Mouse (Mus musculus) erythroid progenitor cell, adult 5-6 weeks (primary cell): ENCODE data around the gene Klhl11. TPM values are rescaled to one million over a fixed set of nuclear protein-coding genes. Genes with fewer than 3 reads are reported as not detected.

Source experiments
- ATAC-seq: replicated peaks from 2 replicates; pipeline ENCODE4 v1.8.0; 2016; ENCODE audit warnings: moderate number of reproducible peaks, mild to moderate bottlenecking, moderate TSS enrichment, inconsistent platforms; ENCODE audit not compliant: poor library complexity, low FRiP score, severe bottlenecking
- total RNA-seq, 2 experiments: library from RNA; stranded (forward) in 1 of 2; stranded (reverse) in 1 of 2; fragments of 150-400 nt in 1 of 2; fragments of 186-747, 209-891 nt in 1 of 2; gene quantifications; 2 replicates each; pipeline versions ENCODE4 v1.2.3 to v1.2.4; 2015 to 2017; ENCODE audit warnings: low replicate concordance in 2 of 2

The Klhl11 gene
- total RNA-seq, 2 experiments from 2014 or later = 2.5 to 15.7 TPM

GRCm38 (mm10) chr11:100472935-100473295 lies 374 bp upstream of the Klhl11 start:
- ATAC-seq = peak; percentile 62

DNA sequence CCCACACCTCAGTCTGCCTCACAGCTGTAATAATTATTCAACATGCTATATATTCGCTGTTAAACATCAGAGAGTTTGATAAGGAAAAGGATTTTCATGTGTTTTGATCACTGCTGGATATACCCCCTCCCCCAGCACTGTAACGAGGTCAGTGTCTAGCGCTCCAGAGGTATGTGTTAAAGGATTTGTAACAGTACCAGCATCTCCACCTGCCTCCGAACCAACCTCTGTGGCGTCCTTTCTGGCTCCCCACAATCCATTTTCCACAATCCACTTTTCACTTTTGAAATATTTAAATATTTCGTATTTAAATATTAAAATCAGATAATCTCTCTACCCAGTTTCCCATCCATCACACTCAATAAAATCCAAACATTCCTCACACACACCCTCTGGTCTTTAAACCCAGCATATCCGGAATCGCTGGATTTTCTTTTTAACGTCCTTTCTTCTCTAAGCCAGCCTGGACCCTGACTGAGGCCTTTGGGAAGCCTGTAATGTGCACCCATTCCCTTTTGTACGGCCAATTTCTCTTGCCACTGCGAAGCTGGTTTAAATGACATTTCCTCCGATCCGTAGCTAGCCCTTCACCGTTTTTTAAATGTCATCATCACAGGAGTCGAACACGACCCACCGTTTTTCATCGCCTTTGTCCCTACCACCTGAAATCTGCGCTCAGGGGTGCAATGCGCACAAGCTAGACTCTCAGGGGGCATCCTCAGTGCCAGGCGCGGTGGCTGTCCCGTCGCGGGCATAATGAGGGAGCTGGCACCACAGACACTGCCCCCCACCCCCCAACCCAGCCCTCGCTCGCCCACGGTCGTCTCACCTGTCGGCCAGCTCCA lies 967 bp downstream of the Klhl11 start:
- no peak for ATAC-seq

DNA sequence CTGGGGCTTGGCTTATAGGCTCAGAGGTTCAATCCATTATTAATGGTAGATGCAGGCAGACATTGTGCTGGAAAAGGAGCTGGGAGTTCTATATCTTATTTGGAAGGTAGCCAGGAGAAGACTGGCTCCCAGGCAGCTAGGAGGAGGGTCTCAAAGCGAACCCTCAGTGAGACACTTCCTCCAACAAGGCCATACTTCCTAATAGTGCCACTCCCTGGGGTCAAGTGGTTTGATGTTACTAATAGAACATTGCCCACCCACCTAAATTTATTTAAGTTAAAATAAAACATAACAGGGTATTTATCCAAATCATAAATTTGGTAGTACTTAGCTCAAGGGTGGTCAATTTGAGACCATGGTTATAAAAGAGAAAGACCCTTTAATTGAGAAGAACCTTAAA lies 6.7 kb downstream of the Klhl11 start:
- no peak for ATAC-seq

DNA sequence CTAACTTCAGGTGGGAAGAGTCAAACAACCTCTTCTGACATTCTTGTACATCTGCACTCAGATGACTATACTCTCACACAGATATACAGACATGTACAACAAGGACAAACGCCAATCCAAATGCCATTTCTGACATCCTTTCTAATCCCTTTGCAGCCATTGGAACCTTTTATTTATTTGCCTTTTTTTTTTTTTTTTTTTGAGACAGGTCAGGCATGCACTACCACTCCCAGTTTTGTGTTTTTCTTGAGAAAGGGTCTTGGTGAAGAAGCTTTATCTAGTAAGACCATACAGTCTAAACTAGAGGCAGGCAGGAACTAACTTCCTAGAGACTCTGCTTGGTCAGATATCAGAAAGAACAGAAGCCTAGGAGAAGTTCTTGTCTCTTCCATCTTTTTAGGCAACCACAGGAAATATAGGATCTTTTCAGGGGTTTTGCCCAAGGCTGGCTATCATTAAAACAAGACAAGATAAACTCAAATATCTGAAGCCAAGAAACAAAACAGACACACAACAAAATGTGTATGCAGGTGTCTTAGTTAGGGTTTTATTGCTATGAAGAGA lies 7.2 kb downstream of the Klhl11 start:
- no peak for ATAC-seq

- no peak for ATAC-seq
These were observed 9.8 kb downstream of the Klhl11 start for GRCm38 (mm10) chr11:100462699-100463098.

GRCm38 (mm10) chr11:100457711-100458110 lies 14.8 kb downstream of the Klhl11 start:
- no peak for ATAC-seq

- no peak for ATAC-seq
These were observed 15.3 kb downstream of the Klhl11 start for GRCm38 (mm10) chr11:100457247-100457646.

- ATAC-seq = no peak
These were observed 29.9 kb downstream of the Klhl11 start for GRCm38 (mm10) chr11:100442625-100443024.

- no peak for ATAC-seq
These were observed 30.7 kb downstream of the Klhl11 start, which contains the start of the genes Nt5c3b and Klhl10 for GRCm38 (mm10) chr11:100441797-100442196. Gene Nt5c3b, minus strand, starts transcription at chr11:100441808. Gene Klhl10, plus strand, starts transcription at chr11:100441917.

GRCm38 (mm10) chr11:100440691-100441522 lies 31.6 kb downstream of the Klhl11 start:
- ATAC-seq = peak; percentile 84

- no peak for ATAC-seq
These were observed 34.6 kb downstream of the Klhl11 start for GRCm38 (mm10) chr11:100437901-100438300.

DNA sequence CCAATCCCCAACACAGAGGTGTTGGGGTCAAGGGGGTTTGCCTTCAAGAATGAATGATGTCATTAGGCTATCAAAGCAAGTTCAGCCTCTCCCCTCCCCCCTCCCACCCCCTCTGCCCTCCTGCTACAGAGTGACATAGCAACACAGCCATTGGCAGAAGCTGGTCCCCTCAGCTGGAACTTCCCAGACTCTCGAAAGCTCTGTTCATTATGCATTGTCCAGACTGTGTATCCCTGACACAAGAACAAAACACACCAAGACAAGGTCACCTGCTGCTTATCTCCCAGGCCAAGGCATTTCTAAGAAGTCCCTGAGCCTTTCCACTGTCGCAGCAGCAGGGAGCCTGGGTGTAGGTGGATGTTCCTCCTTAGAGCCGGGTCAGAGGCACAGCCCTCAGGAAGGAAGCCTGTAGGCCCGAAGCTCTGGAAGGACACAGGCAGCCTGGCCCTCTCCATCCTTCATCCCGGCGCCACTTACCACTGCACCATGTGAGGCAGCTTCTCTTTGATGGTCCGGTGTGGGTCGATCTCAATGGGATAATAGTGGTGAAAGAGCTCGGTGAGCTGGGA lies 36.8 kb downstream of the Klhl11 start:
- ATAC-seq = no peak

DNA sequence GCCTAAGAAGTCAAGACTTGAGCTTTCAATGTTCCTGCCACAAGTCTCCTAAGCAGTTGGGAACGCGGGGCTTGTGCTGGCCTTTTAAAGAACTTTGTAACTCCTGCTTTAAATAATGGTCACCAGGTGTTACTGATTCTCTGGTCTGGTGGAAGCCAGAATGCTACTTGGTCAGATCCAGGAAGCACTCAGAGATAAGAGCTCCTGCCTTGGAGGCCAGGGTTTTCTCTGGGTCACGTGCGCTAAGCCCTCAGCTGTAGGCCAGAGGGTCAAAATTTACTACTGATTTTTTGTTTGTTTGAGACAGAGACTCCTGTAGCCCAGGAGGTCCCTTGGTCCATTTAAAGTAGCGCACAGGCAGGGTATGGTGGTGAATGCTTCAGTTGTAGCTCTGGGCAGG lies 40.5 kb downstream of the Klhl11 start:
- ATAC-seq = no peak

DNA sequence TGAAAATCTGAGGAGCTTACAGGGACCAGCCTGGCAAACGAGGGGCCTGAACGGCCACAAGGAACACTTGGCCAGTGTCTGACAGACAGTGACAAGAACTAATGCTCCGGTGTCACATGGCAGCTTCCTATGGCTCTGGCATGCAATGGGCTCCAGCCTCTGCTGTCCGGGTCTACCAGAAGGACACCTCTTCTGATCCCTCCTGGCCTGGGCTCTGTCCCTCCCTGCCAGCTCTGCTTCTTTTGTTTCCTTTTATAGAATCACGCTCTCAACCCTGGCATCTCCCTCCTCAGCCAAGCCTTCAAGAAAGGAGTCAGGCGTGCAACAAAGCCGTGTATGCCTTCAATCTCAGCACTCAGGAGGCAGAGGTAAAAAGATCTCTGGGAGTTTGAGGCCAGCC lies 42.5 kb downstream of the Klhl11 start:
- no peak for ATAC-seq

DNA sequence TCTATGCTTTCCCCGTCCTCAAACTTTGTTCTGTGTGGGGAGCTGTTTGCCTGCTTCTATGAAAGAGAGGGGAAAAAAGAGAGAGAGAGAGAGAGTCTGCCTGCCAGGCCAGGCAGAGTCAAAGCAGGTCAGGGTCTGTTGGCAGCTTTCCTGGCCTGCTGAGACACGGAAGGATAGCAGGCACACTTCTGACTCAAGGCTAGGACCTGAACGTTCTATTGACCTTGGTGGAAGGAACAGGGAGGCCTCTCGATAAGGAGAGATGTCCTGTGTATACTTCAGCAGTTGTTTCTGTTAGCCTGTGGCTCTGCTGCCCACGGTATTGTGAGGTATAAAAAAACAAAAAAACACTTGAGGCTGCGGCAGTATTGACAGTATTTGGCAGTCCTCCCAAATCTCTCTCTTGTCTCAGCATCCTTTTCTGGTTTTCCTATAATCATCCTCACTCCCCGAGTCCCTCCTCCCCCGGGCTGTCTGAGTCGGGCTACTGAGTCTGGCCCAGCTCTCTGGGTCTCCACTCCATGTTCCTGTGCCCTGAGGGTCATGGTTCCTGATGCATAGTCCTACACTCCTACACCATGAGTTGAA lies 43.8 kb downstream of the Klhl11 start:
- ATAC-seq = no peak

GRCm38 (mm10) chr11:100426820-100427219 lies 45.7 kb downstream of the Klhl11 start:
- no peak for ATAC-seq

GRCm38 (mm10) chr11:100425851-100426250 lies 46.7 kb downstream of the Klhl11 start:
- ATAC-seq = no peak

DNA sequence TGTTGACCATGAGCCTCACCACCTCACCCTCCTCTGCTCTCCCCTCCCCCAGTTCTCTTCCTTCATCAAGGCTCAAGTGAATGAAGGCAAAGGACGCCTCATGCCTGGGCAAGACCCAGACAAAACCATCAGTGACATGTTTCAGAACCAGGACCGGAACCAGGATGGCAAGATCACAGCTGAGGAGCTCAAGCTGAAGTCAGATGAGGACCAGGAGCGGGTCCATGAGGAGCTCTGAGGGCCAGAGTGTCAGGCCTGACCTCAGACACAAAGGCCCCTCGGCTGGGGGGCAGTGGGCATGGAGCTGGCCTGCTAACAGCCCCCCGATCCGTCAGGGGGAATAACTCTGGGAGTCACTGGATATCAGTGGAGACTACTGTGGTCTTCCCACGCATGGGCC lies 48.7 kb downstream of the Klhl11 start:
- ATAC-seq = no peak

DNA sequence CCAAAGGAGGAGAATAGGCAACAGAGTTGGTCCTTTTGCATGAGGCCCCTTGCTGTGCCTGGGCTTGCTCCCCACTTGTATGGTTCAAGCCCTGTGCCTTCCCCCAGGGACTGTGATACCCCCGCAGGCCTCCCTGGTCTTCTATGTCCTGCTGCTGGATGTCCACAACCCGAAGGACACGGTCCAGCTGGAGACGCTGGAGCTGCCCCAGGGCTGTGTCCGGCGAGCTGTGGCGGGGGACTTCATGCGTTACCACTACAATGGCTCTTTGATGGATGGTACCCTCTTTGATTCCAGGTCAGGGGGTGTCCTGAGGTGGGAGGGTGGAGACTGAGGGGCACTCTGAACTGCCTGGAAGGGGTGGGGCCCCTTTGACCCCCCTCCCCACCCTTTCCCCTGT lies 51.0 kb downstream of the Klhl11 start:
- no peak for ATAC-seq
